Mouse (Mus musculus): ENCODE results near the gene Syne1. TPM values are rescaled to one million over a fixed set of nuclear protein-coding genes. Genes with fewer than 3 reads are reported as not detected.

The Syne1 gene
- total RNA-seq, 1 experiment = 7.1 TPM

DNA sequence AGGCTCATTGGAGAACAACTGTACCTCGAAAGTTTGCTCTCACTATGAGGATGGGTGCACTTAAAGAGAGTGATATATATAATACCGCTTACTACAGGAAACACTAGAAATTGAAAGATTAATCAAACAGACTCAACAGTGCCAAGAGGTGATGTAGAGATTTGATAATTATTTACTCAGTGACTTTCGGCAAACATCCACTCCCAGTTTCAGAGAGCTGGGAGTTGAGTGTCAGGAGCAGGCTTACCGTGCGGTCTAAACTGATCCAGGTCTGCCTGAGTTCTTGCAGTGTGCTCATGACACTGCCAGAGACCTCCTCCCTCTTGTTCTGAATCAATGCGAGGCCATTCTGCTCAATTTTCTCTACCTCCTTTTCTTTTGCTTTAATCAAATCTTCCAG is 434.6 kb downstream of the Syne1 start:
- TF ChIP-seq MAFK (IDR thresholded peaks at IDR 0.05; ENCODE audit: insufficient read depth, low read depth, low read length) (no peak), ZNF384 (IDR thresholded peaks at IDR 0.05; ENCODE audit: low read depth, low read length) (no peak), HCFC1 (IDR thresholded peaks at IDR 0.05; ENCODE audit: borderline replicate concordance, insufficient read depth, low read length) (no peak), CHD2 (IDR thresholded peaks at IDR 0.05; ENCODE audit: low read depth, low read length) (no peak), ZC3H11A (IDR thresholded peaks at IDR 0.05; ENCODE audit: borderline replicate concordance, low read depth, low read length) (no peak)
- DNase-seq (ENCODE audit: low read depth, low spot score) = no peak
- no peaks in the 10 kb centered on the region for H3K36me3 ChIP-seq (ENCODE audit: control insufficient read depth, insufficient read depth, low read length, poor library complexity, severe bottlenecking)
- no peak overlapping the region for H3K9ac ChIP-seq (ENCODE audit: insufficient read depth, low read depth, low read length, poor library complexity, severe bottlenecking)
- H3K27ac ChIP-seq (ENCODE audit: insufficient read depth, low read depth, low read length, poor library complexity, severe bottlenecking) = no peak overlapping the region
- in situ Hi-C loops (cut with MboI; ENCODE audit: low sequenced_read_pairs in 2 of 2, unreplicated experiment in 2 of 2) = no loop called here
- H3K9me3 ChIP-seq (ENCODE audit: control insufficient read depth, insufficient read depth, low read depth, low read length) = no peaks in the 10 kb centered on the region
- H3K4me3 ChIP-seq (ENCODE audit: insufficient read depth in 1 of 2, low read depth in 1 of 2, low read length in 2 of 2, poor library complexity in 1 of 2, severe bottlenecking in 1 of 2) = no peak overlapping the region
- no peaks in the 10 kb centered on the region for H3K4me1 ChIP-seq (ENCODE audit: control insufficient read depth in 2 of 2, insufficient read depth in 2 of 2, low read length in 2 of 2, poor library complexity in 1 of 2)

DNA sequence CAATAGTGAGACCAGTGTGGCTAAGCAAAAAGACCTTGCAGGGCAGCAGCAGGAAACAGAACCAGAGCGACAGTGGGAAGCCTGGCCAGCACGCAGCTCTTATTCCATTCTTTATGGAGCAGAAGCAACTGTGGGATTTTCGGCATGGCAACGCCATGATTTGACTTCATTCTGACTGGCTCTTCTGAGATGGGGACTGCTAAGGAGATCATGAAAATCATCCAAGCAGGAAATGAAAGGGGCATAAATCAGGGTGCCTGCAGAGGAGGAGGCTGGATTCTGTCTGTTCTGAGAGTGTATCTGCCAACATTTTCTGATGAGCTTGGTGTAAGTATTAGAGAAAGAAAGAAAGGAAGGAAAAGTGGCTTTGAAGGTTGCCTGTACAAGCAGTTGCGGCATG is 435.1 kb downstream of the Syne1 start:
- in situ Hi-C loops (cut with MboI; ENCODE audit: low sequenced_read_pairs in 2 of 2, unreplicated experiment in 2 of 2) = no loop called here
- DNase-seq (ENCODE audit: low read depth, low spot score) = no peak
- Histone ChIP-seq H3K4me3 (ENCODE audit: insufficient read depth in 1 of 2, low read depth in 1 of 2, low read length in 2 of 2, poor library complexity in 1 of 2, severe bottlenecking in 1 of 2) (no peak overlapping the region), H3K36me3 (ENCODE audit: control insufficient read depth, insufficient read depth, low read length, poor library complexity, severe bottlenecking) (no peaks in the 10 kb centered on the region), H3K9me3 (ENCODE audit: control insufficient read depth, insufficient read depth, low read depth, low read length) (no peaks in the 10 kb centered on the region), H3K4me1 (ENCODE audit: control insufficient read depth in 2 of 2, insufficient read depth in 2 of 2, low read length in 2 of 2, poor library complexity in 1 of 2) (no peaks in the 10 kb centered on the region), H3K9ac (ENCODE audit: insufficient read depth, low read depth, low read length, poor library complexity, severe bottlenecking) (no peak overlapping the region), H3K27ac (ENCODE audit: insufficient read depth, low read depth, low read length, poor library complexity, severe bottlenecking) (no peak overlapping the region)
- TF ChIP-seq HCFC1 (IDR thresholded peaks at IDR 0.05; ENCODE audit: borderline replicate concordance, insufficient read depth, low read length) = no peak
- no peak for TF ChIP-seq ZC3H11A (IDR thresholded peaks at IDR 0.05; ENCODE audit: borderline replicate concordance, low read depth, low read length)
- TF ChIP-seq MAFK (IDR thresholded peaks at IDR 0.05; ENCODE audit: insufficient read depth, low read depth, low read length) = no peak
- no peak for TF ChIP-seq ZNF384 (IDR thresholded peaks at IDR 0.05; ENCODE audit: low read depth, low read length)
- no peak for TF ChIP-seq CHD2 (IDR thresholded peaks at IDR 0.05; ENCODE audit: low read depth, low read length)

DNA sequence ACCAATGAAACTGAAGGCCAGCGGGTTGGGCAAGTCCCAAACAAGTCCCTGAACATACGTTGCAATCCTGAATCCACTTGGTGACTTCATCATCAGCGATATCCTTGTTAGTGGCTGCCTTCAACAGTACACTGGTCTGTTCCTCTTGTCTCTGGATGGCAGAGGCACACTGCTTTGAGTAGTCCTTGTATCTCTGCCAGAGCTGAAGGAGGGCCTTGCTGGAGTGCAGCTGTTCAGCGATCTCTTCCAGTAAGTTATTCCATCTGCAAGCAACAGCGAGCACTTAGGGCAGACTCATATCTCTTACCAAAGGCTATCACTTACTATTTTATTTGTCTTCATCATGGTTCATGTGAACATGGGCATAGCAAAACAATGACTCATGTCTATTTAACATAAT is 440.5 kb downstream of the Syne1 start:
- no peak overlapping the region for H3K4me3 ChIP-seq (ENCODE audit: insufficient read depth in 1 of 2, low read depth in 1 of 2, low read length in 2 of 2, poor library complexity in 1 of 2, severe bottlenecking in 1 of 2)
- DNase-seq (ENCODE audit: low read depth, low spot score) = no peak
- H3K9me3 ChIP-seq (ENCODE audit: control insufficient read depth, insufficient read depth, low read depth, low read length) = no peaks in the 10 kb centered on the region
- no peak overlapping the region for H3K27ac ChIP-seq (ENCODE audit: insufficient read depth, low read depth, low read length, poor library complexity, severe bottlenecking)
- no peak for TF ChIP-seq ZNF384 (IDR thresholded peaks at IDR 0.05; ENCODE audit: low read depth, low read length)
- TF ChIP-seq CHD2 (IDR thresholded peaks at IDR 0.05; ENCODE audit: low read depth, low read length) = no peak
- TF ChIP-seq HCFC1 (IDR thresholded peaks at IDR 0.05; ENCODE audit: borderline replicate concordance, insufficient read depth, low read length) = no peak
- no peak for TF ChIP-seq ZC3H11A (IDR thresholded peaks at IDR 0.05; ENCODE audit: borderline replicate concordance, low read depth, low read length)
- TF ChIP-seq MAFK (IDR thresholded peaks at IDR 0.05; ENCODE audit: insufficient read depth, low read depth, low read length) = no peak
- H3K4me1 ChIP-seq (ENCODE audit: control insufficient read depth in 2 of 2, insufficient read depth in 2 of 2, low read length in 2 of 2, poor library complexity in 1 of 2) = no peaks in the 10 kb centered on the region
- in situ Hi-C loops (cut with MboI; ENCODE audit: low sequenced_read_pairs in 2 of 2, unreplicated experiment in 2 of 2) = no loop called here
- H3K36me3 ChIP-seq (ENCODE audit: control insufficient read depth, insufficient read depth, low read length, poor library complexity, severe bottlenecking) = no peaks in the 10 kb centered on the region
- H3K9ac ChIP-seq (ENCODE audit: insufficient read depth, low read depth, low read length, poor library complexity, severe bottlenecking) = no peak overlapping the region

DNA sequence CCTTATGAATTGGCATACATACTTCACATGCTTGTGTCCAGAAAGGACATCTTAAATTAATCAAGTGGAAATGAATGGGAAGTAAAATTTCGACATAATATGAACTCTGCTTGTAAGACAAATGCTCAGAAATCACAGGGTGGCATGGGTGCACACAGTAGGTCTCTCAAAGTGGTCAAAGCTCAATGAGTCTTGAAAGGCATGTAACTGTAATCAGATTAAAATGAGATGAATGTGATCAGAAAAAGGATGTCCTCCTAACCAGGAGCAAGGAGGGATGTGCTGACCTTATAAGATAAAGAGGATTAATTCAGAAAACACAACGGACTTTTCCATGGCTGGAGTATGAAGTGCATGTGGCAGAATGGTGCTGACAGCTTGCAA is 453.5 kb downstream of the Syne1 start:
- DNase-seq (ENCODE audit: low read depth, low spot score) = no peak
- in situ Hi-C loops (cut with MboI; ENCODE audit: low sequenced_read_pairs in 2 of 2, unreplicated experiment in 2 of 2) = no loop called here
- Histone ChIP-seq H3K9me3 (ENCODE audit: control insufficient read depth, insufficient read depth, low read depth, low read length) (no peaks in the 10 kb centered on the region), H3K9ac (ENCODE audit: insufficient read depth, low read depth, low read length, poor library complexity, severe bottlenecking) (no peak overlapping the region), H3K4me1 (ENCODE audit: control insufficient read depth in 2 of 2, insufficient read depth in 2 of 2, low read length in 2 of 2, poor library complexity in 1 of 2) (no peaks in the 10 kb centered on the region), H3K4me3 (ENCODE audit: insufficient read depth in 1 of 2, low read depth in 1 of 2, low read length in 2 of 2, poor library complexity in 1 of 2, severe bottlenecking in 1 of 2) (no peak overlapping the region), H3K27ac (ENCODE audit: insufficient read depth, low read depth, low read length, poor library complexity, severe bottlenecking) (no peak overlapping the region), H3K36me3 (ENCODE audit: control insufficient read depth, insufficient read depth, low read length, poor library complexity, severe bottlenecking) (no peaks in the 10 kb centered on the region)
- TF ChIP-seq CHD2 (IDR thresholded peaks at IDR 0.05; ENCODE audit: low read depth, low read length) (no peak), ZNF384 (IDR thresholded peaks at IDR 0.05; ENCODE audit: low read depth, low read length) (no peak), MAFK (IDR thresholded peaks at IDR 0.05; ENCODE audit: insufficient read depth, low read depth, low read length) (no peak), HCFC1 (IDR thresholded peaks at IDR 0.05; ENCODE audit: borderline replicate concordance, insufficient read depth, low read length) (no peak), ZC3H11A (IDR thresholded peaks at IDR 0.05; ENCODE audit: borderline replicate concordance, low read depth, low read length) (no peak)
